Mouse (Mus musculus) retina, adult 2 months (tissue): ENCODE data around the gene Tceal7.
"Not testable (repeated sequence)": the region's sequence is repeated elsewhere in the genome, so short reads cannot be mapped to it uniquely, and the experiment has no call there.

ENCODE experiments used
- DNase-seq: peaks from one replicate; pipeline ENCODE4 v3.0.0-alpha.2; 2012; ENCODE audit warnings: low read depth, low spot score

The Tceal7 gene

DNA sequence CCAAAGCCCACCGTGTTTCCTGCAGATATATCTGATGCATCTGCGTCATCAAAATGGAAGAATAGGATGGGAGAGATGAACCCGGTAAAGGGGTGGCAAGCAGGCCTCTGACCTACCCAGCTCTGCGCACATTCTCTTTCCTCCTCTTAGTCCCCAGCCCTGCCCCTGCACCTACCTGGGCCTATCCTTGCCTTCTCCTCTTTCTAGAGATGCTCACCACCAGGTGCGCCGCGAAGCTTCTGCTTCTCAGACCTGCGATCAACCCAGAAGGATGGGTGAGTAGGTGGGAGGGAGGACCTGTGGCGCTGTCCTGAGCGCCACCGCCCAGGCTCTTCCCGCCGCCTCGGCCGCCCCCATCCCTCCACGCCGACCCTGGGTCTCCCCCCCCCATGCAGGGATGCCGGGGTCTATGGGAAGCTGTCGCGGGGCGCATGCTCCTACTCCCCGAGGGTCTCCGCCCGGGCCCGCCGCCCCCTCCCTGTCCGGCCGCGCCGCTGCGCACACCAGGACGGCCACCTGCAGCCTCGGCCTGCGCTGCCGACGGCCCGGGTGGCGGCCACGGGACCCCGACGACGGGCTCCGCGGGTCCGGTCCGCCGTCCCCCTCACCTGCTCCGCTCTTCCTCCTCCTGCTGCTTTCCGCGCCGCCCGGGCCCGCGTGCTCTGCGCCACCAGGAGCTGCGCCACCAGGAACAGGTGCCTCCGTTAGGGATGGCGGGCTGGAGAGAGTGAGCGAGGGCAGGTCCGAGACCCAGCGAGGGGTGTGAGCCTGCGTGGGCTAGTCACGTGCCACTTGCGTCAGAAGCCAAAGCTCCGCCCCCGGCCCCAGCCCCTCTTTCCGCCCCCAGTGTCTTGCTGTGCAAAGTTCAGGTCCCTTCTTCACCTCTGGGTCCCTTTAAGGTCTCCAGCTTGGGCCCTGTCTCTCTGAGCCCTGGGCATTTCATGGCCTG lies at the start of gene Tceal7, which contains the start of gene Bex1:
TSS of gene Tceal7 (plus strand) at position 51 of the 949 bp plus-strand sequence.
TSS of gene Bex1 (minus strand) at position 785 of the 949 bp plus-strand sequence.
- DNase-seq, result not testable (repeated sequence)

DNA sequence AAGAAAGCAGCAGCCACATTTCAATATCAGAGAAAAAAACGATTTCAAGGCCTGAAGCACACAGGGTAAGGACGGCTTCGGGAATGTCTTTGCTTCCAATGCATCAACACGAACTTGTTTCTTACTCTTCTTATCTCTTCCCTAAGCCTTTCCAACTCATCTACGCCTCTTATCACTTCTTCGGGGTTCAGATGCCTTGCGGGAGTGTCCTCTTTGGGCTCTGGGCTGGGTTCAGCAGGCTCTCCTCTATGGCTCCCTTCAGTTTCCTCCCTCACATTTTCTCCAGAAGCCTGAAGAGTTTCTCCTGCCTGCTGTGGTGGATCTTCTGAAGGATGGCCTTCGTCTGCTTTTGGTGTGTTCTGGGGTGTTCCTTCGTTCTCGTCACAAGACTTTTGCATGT lies 44.0 kb upstream of the Tceal7 start:
- DNase-seq, result no peak

DNA sequence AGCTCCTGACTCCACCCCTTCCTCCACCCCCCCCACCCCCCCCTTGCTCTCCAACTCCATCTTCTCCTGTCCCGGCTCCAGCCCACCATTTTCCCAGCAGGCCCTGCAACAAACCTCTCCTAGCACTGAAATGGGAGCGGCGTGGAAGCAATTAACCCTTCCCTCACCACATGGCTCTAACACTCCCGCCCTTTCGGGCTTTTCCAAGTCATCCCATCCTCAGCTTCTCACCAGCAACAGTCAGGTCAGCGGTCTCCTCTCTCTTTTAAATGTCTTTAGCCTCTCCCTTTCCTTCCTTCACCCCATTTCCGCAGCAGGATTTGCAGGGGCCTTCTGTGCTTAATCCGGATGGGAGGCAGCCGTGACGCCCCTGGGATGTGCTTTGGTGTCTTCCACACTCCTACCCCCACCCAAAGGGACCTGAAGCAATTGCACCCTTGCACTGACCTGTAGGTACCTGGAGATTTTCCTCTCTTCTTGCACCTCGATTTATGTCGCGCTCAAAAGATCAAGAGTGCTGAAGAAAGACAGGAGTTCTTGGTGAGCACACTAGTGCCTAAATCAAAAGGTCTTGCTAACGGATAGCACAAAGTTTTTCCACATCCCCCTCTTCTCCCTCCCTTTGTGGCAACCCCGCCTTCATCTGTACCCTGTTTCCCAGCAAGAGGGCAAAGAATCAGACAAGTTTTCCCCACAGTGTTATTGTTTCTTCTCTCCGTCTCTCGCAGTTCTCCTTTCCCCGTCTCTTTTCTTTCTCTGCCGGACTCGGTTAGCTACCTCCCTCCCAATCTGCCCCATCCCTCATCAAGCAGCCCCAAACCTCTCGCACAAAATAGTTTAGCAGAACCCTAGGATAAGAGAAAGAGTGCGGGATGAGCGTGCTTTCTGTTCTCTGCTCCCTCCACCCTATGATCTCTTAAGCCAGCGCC lies 43.1 kb upstream of the Tceal7 start:
- no peak for DNase-seq

DNA sequence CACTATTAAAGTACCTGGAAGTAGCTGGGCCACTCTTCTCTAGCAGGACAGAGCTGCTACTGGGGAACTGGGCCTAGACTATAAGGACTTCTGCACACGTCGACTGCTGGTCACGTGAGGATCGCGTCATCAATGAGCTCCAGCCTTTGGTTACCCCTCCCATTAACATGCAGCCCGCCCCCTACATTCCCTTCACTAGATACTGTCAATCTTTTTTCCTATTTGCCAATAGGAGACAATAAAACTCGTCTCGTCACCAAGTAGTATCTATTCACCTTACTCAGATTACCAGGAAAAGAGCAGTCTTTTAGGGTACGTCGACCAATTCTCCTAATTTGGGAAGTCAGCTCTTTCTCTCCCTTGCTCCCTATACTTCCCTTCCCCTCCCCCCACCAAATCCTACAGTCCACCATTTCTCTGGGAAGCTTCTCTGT lies 42.4 kb upstream of the Tceal7 start, which contains the start of gene Tceal8:
TSS of gene Tceal8 (minus strand) at position 225 of the 434 bp plus-strand sequence.
- peak; percentile 56 for DNase-seq

DNA sequence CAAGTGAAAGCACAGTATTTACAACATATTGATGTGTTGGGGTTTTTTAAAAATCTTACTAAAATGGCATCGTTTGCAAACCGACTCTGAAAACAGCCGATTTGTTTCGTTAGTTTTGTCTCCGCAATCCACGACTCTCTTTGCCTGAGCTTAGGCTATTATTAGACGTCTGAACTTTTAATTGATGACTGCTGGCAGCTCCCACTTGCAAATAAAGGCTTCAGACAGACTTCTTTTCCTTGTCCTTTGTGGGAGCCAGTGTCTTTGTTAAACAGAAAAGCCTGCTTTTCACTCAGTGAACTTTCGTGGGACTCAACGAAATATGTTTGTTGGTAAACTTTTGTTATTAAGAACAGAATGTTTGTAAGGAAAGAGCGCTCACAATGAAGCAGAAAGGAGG lies 41.8 kb upstream of the Tceal7 start:
- DNase-seq, result no peak

DNA sequence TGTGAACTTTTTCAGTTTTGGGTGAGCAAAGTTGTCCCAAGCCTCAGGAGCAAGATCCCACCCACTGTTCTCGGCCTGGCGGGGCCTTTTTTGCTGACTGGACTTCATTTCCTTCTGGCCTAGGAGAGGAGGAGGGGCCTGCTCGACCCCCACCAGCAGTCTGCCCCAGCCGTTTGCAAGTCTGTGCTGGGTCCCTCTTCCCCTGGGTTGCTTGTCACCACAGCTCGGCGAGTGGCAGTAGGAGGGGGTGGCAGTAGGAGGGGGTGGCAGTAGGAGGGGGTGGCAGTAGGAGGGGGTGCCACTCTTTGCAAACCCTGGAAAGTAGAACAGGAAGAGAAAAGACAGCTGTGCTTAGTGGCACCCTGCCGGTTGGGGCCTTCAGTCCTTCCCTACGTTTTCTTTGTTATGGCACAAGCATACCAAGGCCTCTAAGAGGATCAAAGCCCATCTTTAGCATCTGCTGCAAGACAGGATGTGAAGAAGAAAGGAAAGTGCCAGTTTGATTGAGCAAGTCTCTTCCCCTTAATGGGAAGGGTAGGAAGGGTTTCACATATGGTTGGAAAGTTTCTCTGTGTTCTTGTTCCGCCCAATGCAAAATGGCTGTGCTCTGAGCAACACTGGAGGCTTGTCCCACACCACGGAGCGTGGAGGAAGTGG lies 33.6 kb upstream of the Tceal7 start:
- DNase-seq, result no peak

DNA sequence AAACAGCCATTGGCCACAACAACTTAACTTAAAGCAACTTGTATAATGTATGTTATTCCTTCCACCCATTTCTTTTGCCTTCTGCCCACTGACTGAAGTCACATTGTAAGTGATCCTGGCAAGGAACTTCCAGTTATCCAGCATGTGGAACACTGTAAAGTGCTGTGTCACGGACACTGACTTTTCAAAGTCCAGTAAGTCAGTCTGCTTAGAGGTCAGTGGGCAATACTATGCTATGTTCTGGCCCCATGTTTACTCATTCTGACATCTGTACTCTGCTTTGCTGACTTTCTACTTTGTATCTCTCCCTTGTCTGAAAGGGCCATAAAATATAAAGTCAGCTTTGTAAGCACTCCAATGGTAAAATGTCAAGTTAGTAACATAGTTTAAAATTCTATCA lies 31.5 kb upstream of the Tceal7 start:
- no peak for DNase-seq

DNA sequence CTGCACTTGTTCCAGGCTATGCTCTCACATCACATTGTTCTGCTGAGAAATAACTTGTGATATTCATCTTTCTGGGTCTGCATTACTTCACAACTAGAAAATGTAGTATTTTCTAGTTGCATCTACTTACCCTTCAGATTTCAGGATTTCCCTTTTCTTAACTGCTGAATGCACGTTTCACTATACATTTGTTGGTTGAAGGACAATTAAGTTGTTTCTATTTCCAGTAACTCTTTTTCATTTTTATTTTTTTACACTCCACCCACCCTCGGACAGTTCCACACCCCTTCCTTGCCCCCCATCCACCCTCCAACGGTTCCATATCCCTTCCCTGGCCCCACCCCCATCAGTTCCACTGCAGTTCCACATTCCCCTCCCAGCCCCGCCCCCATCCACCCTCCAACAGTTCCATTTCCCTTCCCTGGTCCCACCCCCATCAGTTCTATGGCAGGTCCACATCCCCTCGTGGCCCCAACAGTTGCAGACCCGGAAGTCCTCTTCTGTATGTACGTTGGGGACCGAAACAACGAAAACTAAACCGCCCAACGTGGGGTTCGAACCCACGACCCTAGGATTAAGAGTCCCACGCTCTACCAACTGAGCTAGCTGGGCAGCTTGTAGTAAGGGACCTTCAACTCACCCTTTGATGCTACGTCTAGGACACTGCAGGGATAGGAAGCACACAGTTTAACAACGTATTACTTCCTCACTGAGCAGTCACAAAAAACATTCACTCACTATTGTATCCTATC lies 19.2 kb upstream of the Tceal7 start:
- DNase-seq, result no peak

DNA sequence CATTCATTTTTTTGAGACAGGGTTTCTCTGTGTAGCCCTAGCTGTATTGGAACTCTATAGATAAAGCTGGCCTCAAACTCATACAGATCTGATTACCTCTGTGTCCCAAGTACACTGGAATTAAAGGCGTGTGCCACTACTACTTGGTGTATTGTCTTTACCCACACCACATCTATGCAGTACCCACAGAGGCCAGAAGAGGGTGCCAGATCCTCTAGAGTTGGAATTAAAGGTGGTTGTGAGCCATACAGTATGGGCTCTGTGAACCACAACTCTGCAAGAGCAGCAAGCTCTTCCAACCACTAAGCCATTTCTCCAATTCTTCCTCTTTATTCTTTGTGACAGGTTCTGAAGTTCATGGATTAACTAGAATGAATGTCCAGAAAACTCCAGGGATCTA lies 17.7 kb upstream of the Tceal7 start:
- no peak for DNase-seq

DNA sequence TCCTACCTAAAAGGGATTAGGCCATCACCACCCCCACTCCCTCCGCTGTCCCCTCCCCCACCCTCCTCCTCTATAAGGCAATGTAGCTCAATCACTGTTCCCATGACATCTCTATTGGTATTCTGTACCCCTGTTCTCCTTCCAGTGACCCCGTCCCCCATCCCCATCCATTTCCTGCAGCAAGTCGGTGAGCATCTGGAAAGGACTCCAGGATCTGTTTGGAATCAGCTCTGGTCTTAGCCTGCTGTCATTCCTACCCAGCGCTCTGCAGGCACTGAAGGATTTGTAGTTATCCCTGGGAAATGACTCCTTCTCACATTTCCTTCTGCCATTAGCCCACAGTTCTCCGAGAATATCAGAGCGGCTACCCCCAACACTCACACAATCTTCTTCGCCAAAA lies 11.3 kb upstream of the Tceal7 start:
- no peak for DNase-seq

DNA sequence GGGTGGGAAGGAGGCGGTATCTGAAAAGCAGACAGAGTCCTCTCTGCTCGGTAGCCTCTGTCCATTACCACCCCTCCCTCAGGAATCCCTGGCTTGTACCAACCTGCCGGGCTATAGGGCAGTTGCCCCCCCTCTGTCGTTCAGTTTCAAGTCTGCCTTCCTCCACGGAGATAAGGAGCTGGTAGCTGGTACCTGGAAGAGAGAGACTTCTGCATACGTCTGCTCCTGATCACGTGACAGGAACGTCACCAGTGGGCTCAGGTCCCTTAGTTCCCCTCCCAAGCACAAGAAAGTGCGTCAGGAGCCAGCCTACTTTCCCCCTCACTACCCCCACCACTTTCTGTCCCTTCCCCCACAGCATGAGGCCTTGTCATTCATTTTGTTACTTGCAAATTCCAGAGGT lies 10.9 kb upstream of the Tceal7 start, which contains the start of gene Tceal5:
TSS of gene Tceal5 (minus strand) at position 213 of the 403 bp plus-strand sequence.
- no peak for DNase-seq

DNA sequence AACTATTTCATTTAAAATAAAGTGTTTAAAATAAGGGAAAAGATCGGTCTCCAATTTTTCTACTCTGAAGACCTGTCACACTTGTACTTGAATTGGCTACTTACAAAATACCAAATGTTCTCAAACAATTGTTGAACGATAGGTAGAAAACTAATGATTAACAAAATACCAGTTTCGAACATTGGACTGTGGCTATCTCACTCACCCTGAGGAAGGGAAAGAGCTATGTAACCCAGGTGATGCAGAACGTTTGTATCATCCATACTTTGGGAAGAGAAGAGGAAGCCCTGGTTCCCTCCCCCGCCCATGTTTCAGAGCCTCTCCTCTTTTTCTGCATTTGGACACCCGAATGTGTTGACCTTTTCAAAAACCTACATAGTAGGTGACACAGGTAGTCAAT lies 10.2 kb upstream of the Tceal7 start:
- DNase-seq, result no peak

DNA sequence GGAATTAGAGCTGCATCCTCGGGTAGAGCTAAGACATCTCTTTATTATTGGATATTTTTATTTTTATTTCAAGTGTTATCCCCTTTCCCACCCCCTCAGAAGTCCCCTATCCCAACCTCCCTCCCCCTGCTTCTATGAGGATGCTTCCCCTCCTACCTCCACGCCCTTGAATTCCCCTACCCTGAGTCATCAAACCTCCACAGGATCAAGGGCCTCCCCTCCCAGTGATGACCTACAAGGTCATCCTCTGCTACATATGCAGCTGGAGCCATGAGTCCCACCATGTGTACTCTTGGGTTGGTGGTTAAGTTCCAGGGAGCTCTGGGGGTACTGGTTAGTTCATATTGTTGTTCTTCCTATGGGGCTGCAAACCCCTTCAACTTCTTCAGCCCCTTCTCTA lies 1.2 kb upstream of the Tceal7 start:
- no peak for DNase-seq

DNA sequence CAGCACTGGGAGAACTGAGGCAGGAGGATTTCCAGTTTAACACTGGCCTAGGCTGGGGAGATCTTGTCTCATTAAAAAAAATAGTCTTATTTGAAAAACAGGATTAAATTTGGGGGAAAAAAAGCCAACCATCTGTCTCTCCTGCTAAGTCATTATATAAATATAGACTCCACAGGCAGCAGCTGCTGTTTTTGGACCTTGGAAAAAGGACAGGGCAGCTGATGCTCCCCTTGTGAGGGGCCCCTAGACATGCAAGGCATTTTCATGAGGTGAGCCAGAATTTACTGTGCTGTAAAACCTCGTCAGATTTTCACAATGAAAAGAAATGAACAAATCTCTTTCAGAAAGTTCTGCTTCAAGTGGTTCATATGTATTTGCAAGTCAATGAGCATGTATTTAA lies 1.7 kb downstream of the Tceal7 start:
- no peak for DNase-seq

DNA sequence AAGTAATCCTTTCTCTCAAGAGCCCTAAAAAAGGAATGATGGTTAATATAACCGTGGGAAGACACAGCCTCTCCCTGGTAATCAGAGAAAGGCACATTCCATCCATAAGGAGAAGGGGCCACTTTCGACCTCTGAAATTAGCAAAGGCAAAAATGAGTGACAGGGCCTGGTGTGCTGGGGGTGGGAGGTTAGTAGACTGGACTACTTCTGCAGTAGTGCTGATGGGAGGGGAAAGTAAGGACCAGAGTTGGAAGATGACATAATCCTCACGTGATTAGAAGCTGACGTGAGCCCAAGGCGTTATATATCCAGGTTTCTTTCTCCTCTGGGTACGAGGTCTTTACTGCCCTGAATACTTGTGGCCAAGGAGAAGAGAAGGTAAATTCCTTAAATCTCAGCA lies 9.1 kb downstream of the Tceal7 start:
- no peak for DNase-seq

DNA sequence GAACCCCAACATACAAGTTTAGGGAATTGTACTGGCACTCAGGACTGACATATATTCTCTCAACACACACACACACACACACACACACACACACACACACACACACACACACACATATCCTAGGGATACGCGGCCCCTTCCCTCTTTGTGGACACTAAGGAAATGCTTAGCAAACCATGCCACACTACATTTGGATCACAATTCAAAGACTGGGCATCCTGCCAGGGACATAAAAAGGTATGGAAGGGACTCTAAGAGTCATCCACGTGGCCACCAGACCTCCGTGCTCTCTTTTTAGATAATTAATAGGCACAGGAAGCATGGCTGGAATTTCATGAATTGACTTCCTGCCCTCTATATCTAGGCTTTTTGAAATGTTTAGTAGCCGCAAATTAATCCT lies 13.2 kb downstream of the Tceal7 start:
- DNase-seq, result no peak

DNA sequence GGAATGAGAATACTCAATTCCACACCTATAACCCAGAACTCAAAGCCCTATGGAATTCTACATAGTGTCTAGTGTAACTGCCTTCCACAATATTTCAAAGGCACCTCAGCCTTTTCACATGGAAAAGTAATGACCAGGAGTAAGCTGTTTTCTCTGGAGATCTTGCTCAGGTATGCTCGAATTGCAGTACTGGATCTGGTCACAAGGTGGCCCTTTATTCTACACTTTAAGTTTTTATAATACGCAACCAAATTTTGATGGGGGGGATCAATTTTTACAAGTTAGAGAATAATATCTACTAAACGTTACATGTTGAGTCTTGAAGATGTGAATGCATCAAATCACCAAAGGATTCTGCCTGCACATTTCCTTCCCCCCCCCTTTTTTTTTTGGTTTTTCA lies 23.5 kb downstream of the Tceal7 start:
- DNase-seq, result no peak

DNA sequence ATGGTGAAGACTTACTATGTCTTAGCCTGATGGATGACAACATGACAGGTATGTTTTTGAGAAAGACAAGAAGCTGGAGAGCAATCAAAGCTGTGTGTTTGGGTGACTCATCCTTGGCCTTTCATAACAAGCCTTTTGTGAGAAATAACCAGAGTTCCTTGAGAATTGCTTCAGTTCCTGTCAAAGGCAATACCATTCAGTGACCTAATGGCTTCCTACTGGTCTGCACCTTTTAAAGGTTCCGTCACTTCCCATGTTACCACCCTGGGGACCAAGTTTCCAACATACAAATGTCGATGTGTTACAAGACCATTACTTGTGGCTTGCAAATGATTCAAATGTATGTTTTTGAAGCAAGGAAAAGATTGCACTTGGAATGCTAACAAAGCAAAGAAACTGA lies 28.6 kb downstream of the Tceal7 start:
- no peak for DNase-seq

DNA sequence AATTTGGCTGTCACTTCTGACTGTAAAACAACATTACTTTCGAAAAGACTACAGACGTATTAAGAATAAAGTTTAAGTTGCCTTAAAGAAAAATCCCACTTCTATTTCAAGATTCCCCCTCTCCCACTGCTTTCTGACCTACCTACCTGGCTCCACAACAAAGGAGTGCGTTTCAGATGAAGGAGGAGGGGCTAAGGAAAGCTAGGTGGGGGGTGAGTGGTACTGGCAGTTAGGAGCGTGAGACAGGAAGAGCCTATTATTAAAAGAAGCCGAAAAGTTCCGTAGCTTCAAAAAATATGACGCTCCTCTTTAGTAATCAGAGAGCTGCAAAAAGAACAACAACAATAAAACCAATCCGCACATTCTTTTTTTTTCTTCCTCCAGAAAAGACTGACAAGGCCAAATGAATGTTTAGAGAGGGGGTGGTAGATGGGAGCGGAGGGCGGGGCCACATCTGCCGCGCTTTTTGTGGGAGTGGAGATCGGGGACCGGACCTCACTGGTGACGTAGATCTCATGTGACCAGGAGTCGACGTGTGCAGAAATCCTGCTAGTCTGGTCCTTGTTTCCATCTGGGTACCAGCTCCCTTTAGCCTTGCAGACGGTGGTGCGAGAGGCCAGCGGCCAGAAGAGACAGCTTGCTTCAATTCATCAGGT lies 30.1 kb downstream of the Tceal7 start, which contains the start of gene Tceal9:
TSS of gene Tceal9 (plus strand) at position 506 of the 656 bp plus-strand sequence.
- DNase-seq, result peak; percentile 47

DNA sequence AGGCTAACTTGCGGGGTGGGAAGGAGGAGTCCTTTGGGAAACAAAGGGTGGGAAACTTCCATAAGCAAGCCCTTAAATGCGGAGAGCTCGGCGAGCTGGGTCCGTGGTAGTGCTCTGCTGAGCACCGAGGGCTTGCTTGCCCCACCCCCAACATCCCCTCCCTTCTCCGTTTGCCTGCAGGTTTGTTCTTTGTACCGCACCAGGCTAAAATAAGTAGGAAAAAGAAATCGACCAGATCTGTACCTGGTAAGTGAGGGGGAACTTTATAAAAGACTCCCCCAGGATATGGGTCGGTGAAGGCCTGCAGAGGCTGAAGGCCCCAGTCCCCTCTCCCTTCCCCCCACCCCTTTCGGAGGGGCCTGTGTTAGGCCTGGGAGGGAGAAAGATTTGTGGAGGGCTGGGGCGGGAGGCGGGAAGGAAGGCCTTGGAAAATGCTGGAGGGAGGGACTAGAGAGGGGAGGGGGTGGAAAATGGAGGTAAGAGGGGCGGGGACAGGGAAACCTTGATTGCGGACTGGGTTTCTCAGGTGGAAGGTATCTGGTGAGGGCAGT lies 31.0 kb downstream of the Tceal7 start:
- no peak for DNase-seq
